Mouse (Mus musculus) cerebellum, adult 2 months (tissue): Measurements from ENCODE around the gene Ltf. TPM values are rescaled to one million over a fixed set of nuclear protein-coding genes. Genes with fewer than 3 reads are reported as not detected.

Experiments used
- DNase-seq, 2 experiments: peaks; one replicate each; pipeline ENCODE4 v3.0.0; 2021
- H3K27ac ChIP-seq: fragments of 200-500 bp; 2 replicates; pipeline ENCODE4 v1.5.1; 2012; ENCODE audit warnings: low read length, control low read depth, inconsistent platforms; ENCODE audit not compliant: insufficient read depth
- H3K27me3 ChIP-seq: fragments of 200-500 bp; 2 replicates; pipeline ENCODE4 v1.6.1; 2012; ENCODE audit warnings: inconsistent platforms, mild to moderate bottlenecking, low read length, moderate library complexity; ENCODE audit not compliant: control insufficient read depth, insufficient read depth
- H3K4me1 ChIP-seq: fragments of 200-500 bp; 2 replicates; pipeline ENCODE4 v1.6.1; 2011; ENCODE audit warnings: low read length; ENCODE audit not compliant: control insufficient read depth, insufficient read depth
- H3K4me3 ChIP-seq: fragments of 200-500 bp; replicated peaks from 2 replicates; pipeline ENCODE3; 2011; ENCODE audit warnings: mild to moderate bottlenecking, low read depth, low read length, control low read depth; ENCODE audit not compliant: insufficient read depth
- CTCF ChIP-seq: fragments of 200-500 bp; IDR thresholded peaks from 2 replicates; pipeline ENCODE4 v1.5.1; 2011; ENCODE audit warnings: low read depth, mild to moderate bottlenecking, control low read depth, low read length, moderate library complexity, borderline replicate concordance; ENCODE audit not compliant: insufficient read depth
- POLR2A ChIP-seq: fragments of 200-500 bp; IDR thresholded peaks from 2 replicates; pipeline ENCODE4 v1.6.1; 2011; ENCODE audit warnings: low read length, control low read depth, borderline replicate concordance; ENCODE audit not compliant: insufficient read depth
- WGBS: fragments of 180-500 bp; shearing (Covaris S2); methylation state at CpG from one replicate; pipeline ENCODE4 v1.1.7; 2018; 5-methylcytosine and 5-hydroxymethylcytosine counted together
- polyA plus RNA-seq: library from polyadenylated mRNA; depleted of rRNA; stranded (reverse); fragments of >200 nt; gene quantifications from 2 replicates; pipeline ENCODE4 v1.2.3, GENCODE M21; 2012; rRNA removed

Gene Ltf
- polyA plus RNA-seq = 0.49 and 1.6 TPM in 2 replicates

- Histone ChIP-seq H3K4me3 (no peak within 1 kb of the TSS), H3K4me1 (no peaks in the 10 kb centered on the region), H3K27me3 (no peaks in the 10 kb centered on the region), H3K27ac (no peak within 1 kb of the TSS)
- no peak for TF ChIP-seq POLR2A
- no peak for TF ChIP-seq CTCF
- WGBS = 87% methylated on average over 5 of the region's 5 CpGs
- no peak for DNase-seq
These were observed at the start of gene Ltf for GRCm38 (mm10) chr9:111019022-111019421. TSS of gene Ltf (plus strand) at chr9:111019271.

DNA sequence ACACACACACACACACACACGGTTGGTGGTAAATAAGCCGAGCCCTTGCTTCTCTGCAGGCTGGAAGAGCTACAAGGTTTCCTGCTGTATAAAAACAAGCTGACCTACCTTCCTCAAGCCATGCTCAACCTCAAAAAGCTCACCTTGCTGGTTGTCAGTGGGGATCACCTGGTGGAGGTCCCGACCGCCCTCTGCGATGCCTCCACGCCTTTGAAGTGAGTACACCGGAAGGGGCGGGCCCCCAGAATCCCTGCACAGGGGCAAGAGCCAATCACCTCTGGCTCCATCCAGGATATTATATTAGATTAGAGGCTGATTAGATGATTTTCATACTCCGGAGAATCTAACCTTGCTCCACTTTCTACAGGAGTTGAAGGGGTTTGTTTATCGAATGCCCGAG, 39.7 kb upstream of the Ltf start:
- no peak for TF ChIP-seq POLR2A

GRCm38 (mm10) chr9:110982351-110982750, 36.7 kb upstream of the Ltf start:
- WGBS = 48% methylated on average over 4 of the region's 4 CpGs

More for the DNA sequence above, 39.7 kb upstream of the Ltf start:
- Histone ChIP-seq H3K27me3 (no peaks in the 10 kb centered on the region), H3K4me3 (no peak overlapping the region), H3K27ac (no peak overlapping the region), H3K4me1 (no peaks in the 10 kb centered on the region)
- 92% methylated on average over 11 of the region's 11 CpGs for WGBS
- no peak for DNase-seq

DNA sequence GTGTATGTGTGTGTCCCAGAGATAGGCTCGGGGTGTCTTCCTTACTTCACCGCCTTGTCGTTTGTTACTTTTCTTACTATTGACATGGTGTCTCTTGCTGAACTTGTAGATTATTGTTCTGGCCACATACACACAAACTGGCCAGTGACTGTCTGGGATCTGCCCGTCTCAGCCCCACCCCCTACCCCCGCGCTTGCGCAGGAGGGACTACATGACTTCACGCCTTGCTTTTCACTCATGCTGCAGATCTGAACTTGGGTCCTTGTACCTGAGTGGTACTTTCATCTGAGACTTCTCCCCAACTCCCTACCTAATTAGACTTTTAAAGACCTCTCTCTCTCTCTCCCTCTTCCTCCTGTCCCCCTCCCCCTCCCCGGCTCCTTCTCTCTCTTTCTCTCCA, 35.0 kb upstream of the Ltf start:
- DNase-seq = no peak
- Histone ChIP-seq H3K4me1 (no peaks in the 10 kb centered on the region), H3K4me3 (no peak overlapping the region), H3K27me3 (no peaks in the 10 kb centered on the region), H3K27ac (no peak overlapping the region)
- TF ChIP-seq POLR2A = no peak
- TF ChIP-seq CTCF = no peak
- WGBS = 88% methylated on average over 9 of the region's 9 CpGs

More at GRCm38 (mm10) chr9:110982351-110982750, 36.7 kb upstream of the Ltf start:
- H3K4me3 ChIP-seq = no peak overlapping the region
- H3K4me1 ChIP-seq = no peaks in the 10 kb centered on the region
- no peak overlapping the region for H3K27ac ChIP-seq
- no peaks in the 10 kb centered on the region for H3K27me3 ChIP-seq
- no peak for DNase-seq
- TF ChIP-seq CTCF = no peak
- no peak for TF ChIP-seq POLR2A

GRCm38 (mm10) chr9:110985541-110985940, 33.5 kb upstream of the Ltf start:
- H3K4me3 ChIP-seq = no peak overlapping the region
- 94% methylated on average over 5 of the region's 5 CpGs for WGBS

DNA sequence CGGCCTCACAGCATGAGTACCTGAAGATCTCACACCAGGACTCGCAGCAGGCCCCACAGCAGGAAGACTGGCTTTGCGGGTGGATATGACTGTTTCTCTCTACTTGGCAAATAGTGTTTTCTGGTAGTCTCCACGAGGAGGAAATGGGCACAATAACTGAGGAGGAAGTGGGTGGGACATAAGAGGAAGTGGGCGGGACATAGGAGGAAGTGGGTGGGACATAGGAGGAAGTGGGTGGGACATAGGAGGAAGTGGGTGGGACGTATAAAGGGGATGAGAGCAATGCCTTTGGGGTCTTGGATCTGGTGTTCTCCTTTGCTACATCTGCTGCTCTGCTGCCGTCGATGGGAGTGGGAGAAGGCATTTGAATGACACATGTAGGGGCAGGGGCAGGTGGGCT, 33.1 kb upstream of the Ltf start:
- TF ChIP-seq POLR2A (no peak), CTCF (no peak)
- no peak overlapping the region for H3K27ac ChIP-seq
- 84% methylated on average over 8 of the region's 8 CpGs for whole genome bisulfite sequencing
- no peaks in the 10 kb centered on the region for H3K27me3 ChIP-seq
- no peak for DNase-seq
- no peaks in the 10 kb centered on the region for H3K4me1 ChIP-seq
- no peak overlapping the region for H3K4me3 ChIP-seq

More at GRCm38 (mm10) chr9:110985541-110985940, 33.5 kb upstream of the Ltf start:
- Histone ChIP-seq H3K27me3 (no peaks in the 10 kb centered on the region), H3K27ac (no peak overlapping the region), H3K4me1 (no peaks in the 10 kb centered on the region)
- TF ChIP-seq POLR2A (no peak), CTCF (no peak)
- no peak for DNase-seq

- no peak overlapping the region for H3K4me3 ChIP-seq
- H3K27me3 ChIP-seq = no peaks in the 10 kb centered on the region
- TF ChIP-seq CTCF = no peak
- TF ChIP-seq POLR2A = no peak
- no peaks in the 10 kb centered on the region for H3K4me1 ChIP-seq
- no peak for DNase-seq
- H3K27ac ChIP-seq = no peak overlapping the region
- WGBS = 78% methylated on average over 4 of the region's 4 CpGs
These were observed 31.7 kb upstream of the Ltf start for GRCm38 (mm10) chr9:110987331-110987730.

- DNase-seq = no peak
- Histone ChIP-seq H3K4me3 (no peak overlapping the region), H3K27ac (no peak overlapping the region), H3K27me3 (no peaks in the 10 kb centered on the region), H3K4me1 (no peaks in the 10 kb centered on the region)
- 82% methylated on average over 3 of the region's 3 CpGs for WGBS
- no peak for TF ChIP-seq POLR2A
- TF ChIP-seq CTCF = no peak
These were observed 31.0 kb upstream of the Ltf start for GRCm38 (mm10) chr9:110988078-110988477.
